Mouse (Mus musculus) adrenal gland, postnatal 14 days (tissue): ENCODE data around the gene Siglec1. TPM values are rescaled to one million over a fixed set of nuclear protein-coding genes. Genes with fewer than 3 reads are reported as not detected.

ENCODE experiments used
- DNase-seq: peaks from one replicate; pipeline ENCODE4 v3.0.0; 2021; ENCODE audit warnings: mixed read lengths
- total RNA-seq: library from RNA; stranded (reverse); gene quantifications from 2 replicates; pipeline ENCODE4 v1.2.3, GENCODE M21; 2021

Siglec1 gene
- total RNA-seq, 1 experiment from 2014 or later: 2.3 TPM

DNA sequence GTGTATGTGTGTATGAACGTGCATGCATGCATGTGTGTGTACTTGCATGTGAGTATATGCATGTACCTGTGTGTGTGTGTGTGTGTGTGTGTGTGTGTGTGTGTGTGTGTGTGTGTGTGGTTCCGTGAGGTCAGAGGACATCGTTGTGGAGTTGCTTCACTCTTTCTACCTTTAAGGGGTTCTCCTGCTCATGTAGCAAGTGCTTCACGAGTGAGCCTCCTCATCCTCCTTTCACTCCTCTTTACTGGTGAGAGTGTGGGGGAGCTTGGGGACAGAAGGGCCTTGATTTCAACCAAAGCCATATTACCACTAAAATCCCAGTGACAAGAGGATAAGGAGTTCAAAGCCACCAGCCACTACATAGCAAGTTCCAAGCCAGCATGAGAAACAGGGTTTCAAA is 10.5 kb upstream of the Siglec1 start:
- no peak for DNase-seq

DNA sequence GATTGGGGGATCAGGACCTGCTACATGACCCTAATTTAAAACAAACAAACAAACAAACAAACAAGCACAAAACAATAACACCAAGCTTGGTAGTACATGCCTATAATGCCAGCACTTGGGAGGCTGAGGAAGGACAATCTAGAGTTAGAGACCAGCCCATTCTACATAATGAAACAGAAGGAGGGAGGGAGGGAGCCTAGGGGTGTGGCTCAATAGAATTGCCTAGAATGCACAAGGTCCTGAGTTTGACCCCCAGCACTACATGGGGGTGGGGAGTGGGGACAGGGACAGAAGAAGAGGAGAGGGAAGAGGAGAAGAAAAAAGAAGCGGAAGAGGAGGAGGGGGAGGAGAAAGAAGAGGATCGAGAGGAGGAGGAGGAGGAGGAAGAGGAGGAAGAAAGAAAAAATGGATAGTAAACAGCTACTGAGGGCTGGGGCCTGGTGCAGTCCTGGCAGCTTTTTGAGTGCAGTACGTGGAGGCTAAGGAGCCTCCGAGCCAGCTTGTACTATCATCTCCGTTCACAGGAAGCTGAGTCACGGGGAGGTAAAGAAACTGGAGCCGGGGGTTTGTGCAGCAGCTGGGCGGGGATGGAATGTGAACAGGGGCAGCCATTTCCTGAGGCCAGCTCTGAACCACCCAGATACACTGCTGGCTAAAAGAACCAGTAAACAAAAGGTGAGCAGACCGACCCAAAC is 9.7 kb upstream of the Siglec1 start:
- DNase-seq: peak; percentile 66

DNA sequence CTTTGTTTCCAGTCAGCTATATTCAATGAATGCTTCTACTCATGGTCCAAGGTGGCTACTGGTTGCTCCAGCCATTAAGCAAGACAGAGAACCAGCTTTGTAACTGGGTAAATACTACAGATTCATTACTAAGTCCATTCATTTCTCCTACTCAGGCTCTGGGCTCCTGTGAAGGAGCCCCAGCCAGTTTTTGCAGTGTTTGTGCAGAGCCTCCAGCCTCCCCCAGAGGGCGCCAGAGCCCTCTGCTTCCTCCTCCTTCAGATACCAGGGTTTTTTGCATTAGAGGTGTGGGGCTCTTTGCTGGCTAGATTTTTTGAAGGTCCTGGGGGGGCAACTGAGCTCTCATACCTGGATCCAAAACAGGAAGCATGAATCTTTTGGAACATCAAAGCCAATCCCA is 8.3 kb upstream of the Siglec1 start:
- peak; percentile 84 for DNase-seq

DNA sequence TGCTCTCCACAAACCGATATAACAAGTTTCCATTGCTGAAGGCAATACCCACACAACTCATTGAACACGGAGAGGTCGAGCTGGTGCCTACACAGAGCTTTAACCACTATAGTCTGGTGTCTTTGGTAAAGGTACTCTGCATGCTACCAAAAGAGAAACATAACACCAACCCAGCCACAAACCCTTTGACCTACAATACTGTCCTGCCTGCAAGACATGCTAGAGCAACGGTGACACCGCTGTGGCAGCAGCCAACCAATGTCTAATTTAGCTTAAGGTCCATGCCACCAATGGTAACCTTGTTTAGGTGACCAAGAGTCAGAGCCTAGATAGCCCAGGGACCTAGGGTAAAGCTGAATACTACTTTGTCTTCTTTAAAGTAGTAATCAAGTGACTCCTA is 7.0 kb upstream of the Siglec1 start:
- DNase-seq: no peak

DNA sequence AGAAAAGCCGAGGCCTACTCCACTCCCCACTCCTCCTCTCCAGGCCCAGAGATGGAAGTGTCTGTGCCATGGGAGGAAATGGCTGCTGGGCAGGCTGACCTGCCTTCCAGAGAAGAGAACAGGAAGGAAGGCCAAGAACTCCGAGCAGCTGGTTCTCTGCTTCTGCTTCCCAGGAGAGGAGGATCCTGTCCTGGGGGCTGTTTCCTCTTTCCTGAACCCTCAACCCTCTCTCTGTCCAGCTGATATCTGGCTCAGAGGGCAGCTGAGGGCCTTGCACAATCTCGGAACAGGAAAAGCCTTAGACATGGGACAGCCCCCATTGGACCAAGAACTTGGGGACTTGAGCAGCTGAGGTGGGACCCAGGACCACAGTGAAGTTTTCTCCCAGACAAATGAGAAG is 4.3 kb upstream of the Siglec1 start:
- DNase-seq: peak; percentile 43

DNA sequence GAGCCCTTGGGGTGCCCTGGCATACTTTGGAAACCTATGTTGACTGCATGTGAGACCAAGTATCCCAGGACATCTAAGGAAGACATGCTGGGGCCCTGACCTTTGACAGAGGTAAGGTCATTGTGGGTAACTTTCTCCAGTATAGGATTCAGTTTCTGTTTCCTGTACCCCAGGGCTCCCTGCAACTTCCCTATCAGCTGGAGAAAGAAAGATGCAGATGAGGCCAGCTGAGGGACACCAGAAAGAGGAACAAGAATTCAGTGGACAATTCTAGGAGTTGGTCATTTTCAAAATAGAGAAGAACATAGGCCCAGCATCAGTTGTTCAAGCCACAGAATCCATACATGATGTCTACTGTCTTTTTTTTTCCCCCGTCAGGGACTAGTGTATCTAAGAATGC is 3.1 kb upstream of the Siglec1 start:
- DNase-seq: no peak

DNA sequence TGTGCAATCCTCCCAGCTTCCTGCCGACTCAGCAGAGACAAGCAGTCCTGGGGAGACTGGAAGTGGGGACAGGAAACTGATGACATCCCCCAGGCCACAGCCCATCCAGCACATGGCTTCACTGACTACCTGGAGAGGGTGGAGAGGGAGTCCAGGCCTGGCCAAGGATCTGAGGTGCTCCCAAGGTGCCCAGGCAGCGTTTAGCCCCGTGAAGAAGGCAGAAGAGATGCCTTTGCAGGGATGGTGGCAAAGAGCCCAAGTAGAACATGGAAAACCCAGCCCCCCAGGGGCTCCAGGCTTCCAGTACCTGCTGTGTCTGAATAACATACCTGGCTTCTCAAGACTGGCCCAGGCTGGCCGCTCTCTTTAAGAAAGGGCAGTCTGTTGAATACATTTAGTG is 2.0 kb upstream of the Siglec1 start:
- no peak for DNase-seq

DNA sequence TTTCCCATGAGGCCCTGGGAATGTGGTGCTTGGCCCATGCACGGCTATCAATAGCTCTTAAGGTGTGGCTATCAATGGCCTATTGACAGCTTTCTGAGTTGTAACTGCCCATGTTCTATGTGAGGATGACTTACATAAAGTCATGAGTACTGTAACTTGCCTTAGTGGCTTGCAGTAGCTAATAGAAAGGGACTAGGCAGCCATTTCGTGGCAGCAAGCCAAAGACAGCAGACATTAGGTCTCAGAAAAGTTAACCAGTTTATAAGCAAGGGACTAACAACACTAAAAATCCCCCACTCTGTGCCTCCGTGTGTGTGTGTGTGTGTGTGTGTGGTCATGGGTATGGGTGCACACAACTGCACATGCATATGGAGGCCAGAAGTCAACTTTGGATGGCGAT is 2.4 kb downstream of the Siglec1 start:
- no peak for DNase-seq

DNA sequence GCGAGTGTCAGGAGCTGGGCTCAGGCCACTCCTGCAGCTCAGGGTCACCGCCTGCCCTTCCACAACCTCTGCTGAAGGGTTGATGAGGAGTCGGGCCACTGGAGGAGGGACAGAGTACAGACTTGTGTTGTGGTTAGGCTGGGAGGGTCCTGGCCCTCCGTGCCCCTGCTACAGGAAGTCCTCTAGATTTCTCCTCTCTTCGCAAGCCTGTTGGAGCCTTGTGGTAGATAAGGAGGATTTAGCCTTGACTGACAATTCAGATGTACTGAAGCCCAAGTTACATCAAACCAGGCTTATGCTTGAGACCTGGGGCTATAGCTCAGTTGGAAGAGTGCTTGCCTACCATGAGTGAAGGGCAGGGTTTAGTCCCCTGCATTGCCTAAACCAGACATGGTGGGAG is 6.1 kb downstream of the Siglec1 start:
- no peak for DNase-seq

DNA sequence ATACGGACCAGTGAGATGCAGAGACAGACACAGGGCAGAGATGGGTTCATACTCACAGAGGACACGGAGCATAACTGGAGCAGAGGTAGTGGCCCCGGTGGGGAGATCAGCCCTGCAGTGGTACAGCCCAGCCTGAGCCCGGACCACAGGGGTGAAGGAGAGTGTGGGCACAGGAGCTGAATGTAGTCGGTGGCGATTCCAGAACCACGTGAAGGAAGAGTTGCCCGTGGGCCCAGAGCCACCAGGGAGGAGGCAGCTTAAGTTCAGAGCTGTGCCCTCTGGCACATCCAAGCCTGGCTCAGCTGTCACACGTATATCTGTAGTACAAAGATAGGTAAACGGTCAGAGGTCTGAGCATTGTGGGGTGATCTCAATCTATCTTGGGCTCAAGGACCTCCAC is 14.0 kb downstream of the Siglec1 start:
- no peak for DNase-seq

DNA sequence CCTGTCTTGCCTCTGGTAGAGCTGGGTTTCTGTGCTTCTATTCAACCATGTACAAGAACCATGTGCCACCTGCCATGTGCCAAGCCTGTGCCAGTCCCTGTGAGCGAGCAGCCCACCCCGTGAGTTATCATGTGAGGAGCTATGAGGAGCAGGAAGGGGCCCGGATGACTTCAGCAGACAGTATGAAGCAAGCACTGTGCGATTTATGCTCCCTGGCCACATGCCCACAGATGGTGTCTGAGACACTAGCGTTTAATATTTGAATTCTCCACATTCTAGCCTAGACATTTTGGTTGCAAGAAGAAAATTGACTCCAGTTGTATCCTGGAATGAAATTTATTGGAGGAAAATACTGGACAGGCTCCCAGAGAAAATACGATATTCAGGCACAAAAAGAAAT is 19.1 kb downstream of the Siglec1 start:
- peak; percentile 57 for DNase-seq

DNA sequence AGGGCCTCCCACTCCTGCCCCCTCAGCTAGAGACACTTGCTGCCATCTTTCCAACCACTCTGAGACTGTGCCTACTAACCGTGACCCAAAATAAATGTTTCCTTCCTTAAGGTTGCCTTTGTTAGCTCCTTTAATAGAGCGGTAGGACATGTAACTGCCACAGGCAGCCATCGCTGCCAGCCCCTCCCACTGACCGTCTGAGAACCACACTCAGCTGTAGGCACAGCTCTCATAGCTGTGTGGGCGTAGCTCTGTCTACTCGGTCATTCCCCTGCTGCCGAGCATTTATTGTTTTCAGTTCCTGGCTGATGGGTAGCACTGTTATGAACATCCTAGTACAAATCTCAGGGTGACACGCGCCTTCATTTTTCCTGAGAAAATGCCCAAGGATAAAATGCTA is 20.2 kb downstream of the Siglec1 start:
- no peak for DNase-seq

DNA sequence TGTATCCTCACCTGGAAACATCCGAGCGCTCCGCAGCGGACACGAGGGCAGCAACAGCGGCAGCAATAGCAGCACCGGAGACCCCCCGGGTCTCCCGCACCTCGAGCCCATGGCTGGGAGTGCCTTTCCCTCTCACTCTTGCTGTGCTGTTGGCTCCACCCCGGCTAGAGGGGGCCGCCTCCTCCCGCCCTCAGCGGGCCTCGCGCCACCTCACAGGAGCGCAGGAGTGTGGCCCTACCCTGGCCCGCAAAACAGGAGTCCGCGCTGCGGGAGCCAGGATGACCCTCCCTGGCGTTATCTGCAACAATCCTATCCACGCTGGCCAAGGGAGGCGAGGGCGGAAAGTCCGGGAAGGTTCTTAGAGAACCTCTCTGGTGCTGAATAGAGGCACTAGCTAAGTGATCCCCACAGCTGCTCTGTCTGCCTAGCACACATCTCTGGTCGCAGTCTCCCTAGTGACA is 23.1 kb downstream of the Siglec1 start, which contains the start of gene Adam33:
TSS of gene Adam33 (minus strand) at position 411 of the 461 bp plus-strand sequence.
- peak; percentile 57 for DNase-seq

DNA sequence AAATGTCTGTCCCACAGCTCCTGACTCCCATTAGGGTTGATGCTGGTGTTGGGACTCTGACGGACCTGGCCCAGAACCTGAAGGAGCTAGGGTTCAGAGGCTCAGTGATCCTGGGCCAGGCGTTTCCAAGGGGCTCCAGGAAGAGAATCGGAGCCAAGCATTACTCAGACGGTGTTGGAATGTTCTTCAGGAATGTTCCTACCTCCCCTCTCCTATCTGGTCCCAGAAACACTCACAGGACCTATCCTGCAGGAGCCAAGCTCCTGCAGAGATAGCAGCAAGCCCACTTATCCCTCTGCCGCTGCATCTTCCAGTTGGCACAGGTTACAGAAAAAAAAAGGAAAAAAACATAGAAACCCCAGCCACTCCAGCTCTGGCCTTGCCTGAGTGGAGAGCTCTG is 25.0 kb downstream of the Siglec1 start:
- no peak for DNase-seq

DNA sequence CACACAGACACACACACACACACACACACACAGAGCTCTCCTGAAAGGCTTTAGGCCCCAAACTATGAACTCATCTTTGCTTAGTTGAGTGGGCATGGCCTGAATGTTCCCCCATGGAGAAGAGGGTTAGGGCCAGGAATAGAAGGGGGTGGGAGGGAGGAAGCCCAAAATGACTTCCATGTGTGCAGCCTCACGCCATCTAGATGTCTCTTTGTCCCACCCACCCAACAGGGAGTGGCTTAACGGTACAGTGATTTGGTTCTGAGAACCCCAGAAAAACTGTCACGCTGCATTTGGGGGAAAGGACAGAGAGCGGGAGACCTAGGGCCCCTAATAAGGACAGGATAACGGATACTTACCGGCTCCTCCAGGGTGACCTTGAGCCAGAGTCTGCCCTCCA is 25.8 kb downstream of the Siglec1 start:
- DNase-seq: no peak

DNA sequence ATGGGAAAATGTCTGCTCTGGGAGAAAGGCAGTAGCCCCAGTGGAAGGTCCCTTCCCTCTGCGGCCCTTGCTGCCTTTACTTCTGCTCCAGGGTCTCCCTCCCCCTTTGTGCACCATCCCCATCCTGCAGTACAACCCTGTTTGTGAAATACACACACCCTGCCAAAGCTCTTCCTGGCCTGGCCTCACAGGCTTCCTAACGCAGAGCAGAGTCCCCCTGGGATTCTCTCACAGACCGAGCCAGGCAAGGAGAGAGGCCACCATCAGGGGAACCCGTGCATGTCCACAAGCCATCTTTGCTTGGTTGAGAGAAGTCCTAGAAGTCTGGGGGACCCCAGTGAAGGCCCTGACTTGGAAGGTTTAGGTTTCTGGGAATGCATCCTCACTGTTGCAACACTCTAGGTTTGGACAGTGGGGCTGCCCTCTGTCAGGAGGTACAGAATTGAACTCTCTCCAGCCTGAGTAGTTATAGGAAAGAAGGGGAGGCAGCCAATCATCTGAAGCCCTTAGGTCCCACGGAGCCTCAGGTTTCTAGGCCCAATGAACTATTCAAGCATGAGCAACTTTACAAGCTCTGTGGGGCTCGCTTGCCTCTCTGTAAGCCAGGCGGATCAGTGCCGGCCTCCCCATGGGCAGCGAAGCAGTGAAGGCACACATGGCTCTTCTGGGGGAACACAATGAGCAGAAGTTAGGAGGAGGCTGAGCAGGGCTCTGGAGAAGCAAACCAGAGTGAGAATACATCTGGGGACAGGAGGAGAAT is 26.6 kb downstream of the Siglec1 start:
- DNase-seq: peak; percentile 59

DNA sequence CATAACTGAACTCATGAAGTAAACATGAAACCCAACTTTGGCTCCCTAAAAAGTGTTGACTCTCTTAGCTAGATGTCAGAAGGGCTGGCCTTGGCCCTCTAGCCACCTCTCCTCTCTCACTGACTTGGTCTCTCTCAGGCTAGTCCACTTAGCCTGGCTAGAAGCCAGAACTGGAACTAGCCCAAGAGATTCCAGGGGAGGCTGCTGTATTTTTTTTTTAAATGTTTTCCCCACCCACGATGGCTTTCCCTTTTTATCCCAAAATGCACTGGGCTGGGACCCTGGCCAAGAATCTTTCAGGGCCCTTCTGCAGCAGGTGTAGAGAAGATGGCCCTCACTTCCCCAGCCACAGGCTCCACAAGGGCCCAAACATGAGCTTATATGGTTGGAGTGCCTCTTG is 27.2 kb downstream of the Siglec1 start:
- DNase-seq: peak; percentile 76

DNA sequence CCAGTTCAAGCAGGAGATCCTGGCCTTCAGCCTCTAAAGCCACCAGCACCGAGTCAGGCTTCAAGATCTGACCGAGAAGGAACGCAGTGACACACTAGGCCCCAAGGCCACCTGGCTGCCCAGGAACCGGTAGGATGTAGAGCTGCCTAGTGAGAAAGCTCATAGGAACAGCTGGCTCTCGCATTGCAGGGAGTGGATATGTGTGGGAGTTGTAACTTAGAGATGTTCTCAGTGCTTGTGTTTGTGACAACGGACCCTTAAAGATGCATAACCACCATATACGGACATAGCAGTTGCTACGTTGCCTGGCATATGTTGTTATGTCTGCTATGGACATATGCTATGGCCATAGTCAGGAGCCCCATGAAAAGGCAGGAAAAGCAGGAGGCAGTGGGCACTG is 27.9 kb downstream of the Siglec1 start:
- DNase-seq: no peak

DNA sequence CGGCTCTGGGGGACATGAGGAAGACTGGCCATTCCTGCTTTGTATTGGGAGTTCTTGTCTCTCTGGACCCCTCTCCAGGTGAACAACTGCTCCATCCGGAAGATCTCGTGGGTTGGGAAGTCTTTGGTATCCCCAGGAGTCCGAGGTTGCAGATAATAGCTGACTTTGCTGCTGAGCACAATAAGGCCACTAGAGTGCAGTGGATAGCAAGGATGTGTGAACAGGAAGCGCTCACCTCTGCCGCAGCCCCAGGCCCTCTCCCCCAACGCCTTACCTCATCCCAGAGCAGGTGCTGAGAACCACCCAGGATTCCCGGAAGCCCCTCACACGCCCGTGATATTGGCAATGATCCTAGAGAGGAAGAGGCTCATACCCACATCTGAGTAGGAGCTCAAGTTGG is 30.4 kb downstream of the Siglec1 start:
- DNase-seq: no peak

DNA sequence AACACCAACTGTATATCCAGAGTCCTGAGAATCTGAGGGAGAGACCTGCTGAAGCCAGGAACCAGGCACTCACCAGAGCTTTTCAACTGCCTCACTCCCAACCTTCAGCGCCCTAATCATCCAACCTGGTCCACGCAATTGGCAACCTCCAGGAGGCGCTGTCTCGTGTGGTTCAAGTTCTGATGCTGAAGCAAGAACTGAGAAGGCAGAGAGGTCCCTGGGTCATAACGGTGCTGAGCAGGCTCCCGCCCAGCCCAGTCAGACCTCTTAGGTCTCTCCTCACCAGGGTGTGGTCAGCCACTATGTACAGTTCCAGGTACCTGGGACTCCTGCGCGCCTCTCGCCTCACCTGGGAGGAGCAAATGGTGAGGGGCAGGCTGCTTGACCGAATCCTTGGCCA is 30.9 kb downstream of the Siglec1 start:
- DNase-seq: peak; percentile 81

DNA sequence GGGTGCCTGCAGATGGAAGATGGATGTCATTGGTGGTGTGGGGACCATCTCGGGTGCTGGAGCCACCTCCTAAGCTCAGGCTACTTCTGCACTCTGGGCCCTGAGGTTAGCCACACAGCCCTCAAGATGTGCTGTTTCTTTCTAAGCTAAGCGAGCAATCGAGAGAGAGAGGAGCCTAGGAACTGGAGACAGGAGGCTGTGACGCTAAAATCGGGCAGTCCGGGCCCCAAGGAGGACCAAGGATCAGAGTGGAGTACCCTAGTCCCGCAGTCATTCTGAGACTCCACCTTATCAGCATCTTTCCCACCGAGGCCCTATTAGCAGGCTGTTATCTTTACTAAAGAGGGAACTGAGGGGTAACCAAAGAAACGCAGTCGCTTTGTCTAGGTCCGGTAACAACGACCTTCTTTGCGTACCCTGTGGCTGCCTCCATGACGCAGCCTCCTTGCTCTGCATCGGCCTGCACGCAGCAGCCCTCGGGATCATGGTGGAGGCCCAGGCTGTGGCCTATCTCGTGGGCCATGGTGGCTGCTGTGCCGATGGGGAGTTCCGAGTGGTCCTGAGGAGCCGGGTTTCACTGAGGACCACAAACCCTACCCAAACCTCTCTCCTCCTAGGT is 31.8 kb downstream of the Siglec1 start:
- DNase-seq: no peak

DNA sequence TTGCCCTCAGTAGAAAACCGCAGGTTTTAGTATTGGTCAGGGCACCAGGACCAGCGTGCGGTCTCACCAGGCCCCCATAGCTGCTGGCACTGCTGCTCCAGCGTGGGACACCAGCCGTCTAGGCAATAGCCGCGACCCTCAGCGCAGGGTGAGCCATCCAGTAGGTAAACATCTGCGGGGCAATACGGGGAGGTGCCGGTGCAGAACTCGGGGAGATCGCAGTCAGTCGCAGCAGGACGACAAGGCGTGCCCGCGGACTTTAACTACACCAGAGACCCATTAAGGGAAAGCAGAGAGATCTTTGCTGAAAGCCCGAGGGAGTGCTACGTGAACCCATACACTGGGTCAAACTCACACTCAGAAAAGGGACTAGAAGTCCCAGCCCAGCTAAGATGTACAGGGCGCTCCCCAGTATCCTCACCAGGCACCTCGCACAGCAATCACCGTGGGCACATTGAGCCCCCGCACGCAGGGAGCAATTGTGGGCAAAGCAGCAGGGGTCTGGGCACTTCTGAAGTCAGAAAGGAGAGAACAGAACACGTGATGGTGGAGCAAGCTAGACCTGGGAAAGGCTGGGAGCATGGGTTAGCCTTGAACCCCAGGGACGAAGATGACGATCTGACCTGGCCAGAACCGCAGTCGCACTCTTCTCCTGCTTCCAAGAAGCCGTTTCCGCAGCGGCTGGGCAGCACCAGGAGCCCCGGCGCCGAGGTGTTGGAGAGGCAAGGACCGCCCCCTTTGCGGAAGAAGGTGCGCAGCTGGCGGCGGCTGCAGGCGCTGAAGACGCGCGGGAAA is 32.5 kb downstream of the Siglec1 start:
- DNase-seq: no peak
